Mouse (Mus musculus) MEL (cell line): ENCODE results near the gene Drg2. TPM values are rescaled to one million over a fixed set of nuclear protein-coding genes. Genes with fewer than 3 reads are reported as not detected.
A peak's percentile ranks its signal among the peaks of the same experiment; 100 is the strongest.

ENCODE experiments used
- DNase-seq: peaks from one replicate; pipeline ENCODE4 v3.0.0; 2011; ENCODE audit warnings: low read depth, low spot score
- H3K27ac ChIP-seq: 2 replicates; pipeline ENCODE4 v1.5.1; 2012; ENCODE audit warnings: low read depth, mild to moderate bottlenecking, control low read depth, low read length, moderate library complexity; ENCODE audit not compliant: control insufficient read depth
- H3K27me3 ChIP-seq, 2 experiments: fragments of 150-350 bp in 1 of 2; sonication (generic) in 1 of 2; 2 replicates each; pipeline ENCODE4 v1.6.1; 2012; ENCODE audit warnings: low read length in 2 of 2, mild to moderate bottlenecking in 2 of 2, improper control_type of control experiment in 1 of 2, moderate library complexity in 1 of 2; ENCODE audit not compliant: insufficient read depth in 2 of 2, control insufficient read depth in 1 of 2
- H3K36me3 ChIP-seq, 2 experiments: 2 replicates each; pipeline ENCODE4 v1.6.1; 2012 to 2014; ENCODE audit warnings: low read length in 2 of 2, improper control_type of control experiment in 1 of 2, inconsistent platforms in 1 of 2, mild to moderate bottlenecking in 1 of 2; ENCODE audit not compliant: insufficient read depth in 2 of 2, control insufficient read depth in 1 of 2
- H3K4me1 ChIP-seq, 2 experiments: fragments of 150-350 bp in 1 of 2; sonication (generic) in 1 of 2; 2 replicates each; pipeline ENCODE4 v1.6.1; 2012; ENCODE audit warnings: low read length in 2 of 2, improper control_type of control experiment in 1 of 2, mild to moderate bottlenecking in 1 of 2; ENCODE audit not compliant: insufficient read depth in 2 of 2, control insufficient read depth in 1 of 2
- H3K4me3 ChIP-seq, 2 experiments: fragments of 150-350 bp in 1 of 2; sonication (generic) in 1 of 2; 2 replicates each; pipeline ENCODE4 v1.5.1; 2012; ENCODE audit warnings: low read depth in 2 of 2, low read length in 2 of 2, mild to moderate bottlenecking in 2 of 2, moderate library complexity in 2 of 2, control low read depth in 1 of 2, improper control_type of control experiment in 1 of 2; ENCODE audit not compliant: control insufficient read depth in 1 of 2, insufficient read depth in 1 of 2
- H3K79me2 ChIP-seq: 2 replicates; pipeline ENCODE4 v1.6.1; 2012; ENCODE audit warnings: mild to moderate bottlenecking, low read length, moderate library complexity; ENCODE audit not compliant: control insufficient read depth, poor library complexity, insufficient read depth
- H3K9ac ChIP-seq: 2 replicates; pipeline ENCODE4 v1.6.1; 2012; ENCODE audit warnings: low read depth, mild to moderate bottlenecking, control low read depth, low read length, moderate library complexity; ENCODE audit not compliant: control insufficient read depth, poor library complexity, severe bottlenecking
- H3K9me3 ChIP-seq: fragments of 150-350 bp; sonication (generic); replicated peaks from 2 replicates; pipeline ENCODE4 v1.6.1; 2012; ENCODE audit warnings: mild to moderate bottlenecking, low read length, improper control_type of control experiment, moderate library complexity; ENCODE audit not compliant: insufficient read depth
- CTCF ChIP-seq, 3 experiments: IDR thresholded peaks in 2 of 3; conservative IDR thresholded peaks in 1 of 3; 2 replicates each; pipeline ENCODE4 v1.5.1; 2011 to 2012; ENCODE audit warnings: low read length in 3 of 3, low read depth in 2 of 3, mild to moderate bottlenecking in 2 of 3, improper control_type of control experiment in 1 of 3, inconsistent platforms in 1 of 3, mixed read lengths in 1 of 3, moderate library complexity in 1 of 3; ENCODE audit not compliant: control insufficient read depth in 1 of 3, insufficient read depth in 1 of 3, poor library complexity in 1 of 3, severe bottlenecking in 1 of 3
- EP300 ChIP-seq, 2 experiments: IDR thresholded peaks; 2 replicates each; pipeline ENCODE4 v1.6.1; 2011; ENCODE audit warnings: improper control_type of control experiment in 2 of 2, low read length in 2 of 2, low read depth in 1 of 2, mild to moderate bottlenecking in 1 of 2
- ETS1 ChIP-seq: IDR thresholded peaks from 2 replicates; pipeline ENCODE4 v1.6.1; 2012; ENCODE audit warnings: low read depth, mild to moderate bottlenecking, inconsistent platforms, low read length, improper control_type of control experiment, moderate library complexity
- GABPA ChIP-seq: IDR thresholded peaks from 2 replicates; pipeline ENCODE4 v1.6.1; 2012; ENCODE audit warnings: low read depth, mild to moderate bottlenecking, inconsistent platforms, low read length, improper control_type of control experiment, moderate library complexity
- GATA1 ChIP-seq: IDR thresholded peaks from 2 replicates; pipeline ENCODE4 v1.6.1; 2011; ENCODE audit warnings: low read depth, low read length, improper control_type of control experiment
- HCFC1 ChIP-seq: IDR thresholded peaks from 2 replicates; pipeline ENCODE4 v1.6.1; 2012; ENCODE audit warnings: low read depth, mild to moderate bottlenecking, inconsistent platforms, low read length, improper control_type of control experiment, moderate library complexity
- JUND ChIP-seq: IDR thresholded peaks from 2 replicates; pipeline ENCODE4 v1.6.1; 2011; ENCODE audit warnings: low read depth, mild to moderate bottlenecking, improper control_type of control experiment, low read length
- KAT2A ChIP-seq: conservative IDR thresholded peaks from 2 replicates; pipeline ENCODE4 v1.6.1; 2012; ENCODE audit warnings: low read depth, low read length, improper control_type of control experiment, inconsistent platforms
- MAFK ChIP-seq: IDR thresholded peaks from 2 replicates; pipeline ENCODE4 v1.6.1; 2011; ENCODE audit warnings: low read depth, mild to moderate bottlenecking, low read length, improper control_type of control experiment, borderline replicate concordance
- MAZ ChIP-seq: IDR thresholded peaks from 2 replicates; pipeline ENCODE4 v1.6.1; 2012; ENCODE audit warnings: low read depth, mild to moderate bottlenecking, inconsistent platforms, low read length, improper control_type of control experiment
- MXI1 ChIP-seq: IDR thresholded peaks from 2 replicates; pipeline ENCODE4 v1.6.1; 2011; ENCODE audit warnings: mild to moderate bottlenecking, low read depth, low read length, improper control_type of control experiment
- MYC ChIP-seq: IDR thresholded peaks from 2 replicates; pipeline ENCODE4 v1.6.1; 2011; ENCODE audit warnings: low read depth, mild to moderate bottlenecking, low read length, improper control_type of control experiment, moderate library complexity
- NELFE ChIP-seq: IDR thresholded peaks from 2 replicates; pipeline ENCODE4 v1.6.1; 2011; ENCODE audit warnings: low read depth, low read length, improper control_type of control experiment
- NRF1 ChIP-seq: IDR thresholded peaks from 2 replicates; pipeline ENCODE4 v1.6.1; 2014; ENCODE audit warnings: low read depth, mild to moderate bottlenecking, inconsistent platforms, low read length, improper control_type of control experiment, moderate library complexity; ENCODE audit not compliant: poor library complexity, insufficient read depth, severe bottlenecking
- POLR2A ChIP-seq, 2 experiments: IDR thresholded peaks; 2 replicates each; pipeline ENCODE4 v1.6.1; 2011 to 2012; ENCODE audit warnings: low read length in 2 of 2, mild to moderate bottlenecking in 2 of 2, control low read depth in 1 of 2, improper control_type of control experiment in 1 of 2, low read depth in 1 of 2, moderate library complexity in 1 of 2; ENCODE audit not compliant: control insufficient read depth in 1 of 2, insufficient read depth in 1 of 2, poor library complexity in 1 of 2
- POLR2AphosphoS2 ChIP-seq: IDR thresholded peaks from 2 replicates; pipeline ENCODE4 v1.6.1; 2011; ENCODE audit warnings: low read length, improper control_type of control experiment
- POLR2AphosphoS5 ChIP-seq: IDR thresholded peaks from 2 replicates; pipeline ENCODE4 v1.6.1; 2012; ENCODE audit warnings: low read depth, borderline replicate concordance, mild to moderate bottlenecking, inconsistent platforms, low read length, moderate library complexity, mixed read lengths
- RAD21 ChIP-seq: IDR thresholded peaks from 2 replicates; pipeline ENCODE4 v1.6.1; 2011; ENCODE audit warnings: mild to moderate bottlenecking, low read depth, low read length, improper control_type of control experiment
- RCOR1 ChIP-seq: IDR thresholded peaks from 2 replicates; pipeline ENCODE4 v1.6.1; 2012; ENCODE audit warnings: low read depth, mild to moderate bottlenecking, inconsistent platforms, low read length, improper control_type of control experiment
- SIN3A ChIP-seq: IDR thresholded peaks from 2 replicates; pipeline ENCODE4 v1.6.1; 2012; ENCODE audit warnings: low read length, improper control_type of control experiment, inconsistent platforms
- SMC3 ChIP-seq: IDR thresholded peaks from 2 replicates; pipeline ENCODE4 v1.6.1; 2011; ENCODE audit warnings: low read depth, low read length, improper control_type of control experiment
- TAL1 ChIP-seq: IDR thresholded peaks from 2 replicates; pipeline ENCODE4 v1.6.1; 2012; ENCODE audit warnings: mild to moderate bottlenecking, inconsistent platforms, low read length, moderate library complexity, mixed read lengths
- TBP ChIP-seq: IDR thresholded peaks from 2 replicates; pipeline ENCODE4 v1.8.0; 2011; ENCODE audit warnings: low read depth, low read length, improper control_type of control experiment
- TCF12 ChIP-seq: IDR thresholded peaks from 2 replicates; pipeline ENCODE4 v1.6.1; 2014; ENCODE audit warnings: low read depth, mild to moderate bottlenecking, inconsistent platforms, low read length, improper control_type of control experiment, moderate library complexity
- UBTF ChIP-seq: IDR thresholded peaks from 2 replicates; pipeline ENCODE4 v1.6.1; 2012; ENCODE audit warnings: low read depth, mild to moderate bottlenecking, inconsistent platforms, low read length, improper control_type of control experiment, moderate library complexity, borderline replicate concordance; ENCODE audit not compliant: insufficient read depth
- USF1 ChIP-seq: IDR thresholded peaks from 2 replicates; pipeline ENCODE4 v1.6.1; 2014; ENCODE audit warnings: low read depth, mild to moderate bottlenecking, inconsistent platforms, low read length, improper control_type of control experiment, moderate library complexity
- ZC3H11A ChIP-seq: IDR thresholded peaks from 2 replicates; pipeline ENCODE4 v1.6.1; 2012; ENCODE audit warnings: low read depth, mild to moderate bottlenecking, inconsistent platforms, low read length, improper control_type of control experiment
- ZKSCAN1 ChIP-seq: IDR thresholded peaks from 2 replicates; pipeline ENCODE4 v1.6.1; 2012; ENCODE audit warnings: low read depth, mild to moderate bottlenecking, inconsistent platforms, low read length, improper control_type of control experiment, moderate library complexity
- ZMIZ1 ChIP-seq: IDR thresholded peaks from 2 replicates; pipeline ENCODE4 v1.6.1; 2012; ENCODE audit warnings: low read depth, mild to moderate bottlenecking, inconsistent platforms, low read length, improper control_type of control experiment, moderate library complexity
- ZNF384 ChIP-seq: IDR thresholded peaks from 2 replicates; pipeline ENCODE4 v1.6.1; 2012; ENCODE audit warnings: low read depth, mild to moderate bottlenecking, inconsistent platforms, low read length, improper control_type of control experiment
- polyA plus RNA-seq, 2 experiments: library from polyadenylated mRNA; stranded (reverse) in 1 of 2; unstranded in 1 of 2; fragments of >175 nt in 1 of 2; fragments of >200 nt in 1 of 2; gene quantifications; 2 replicates each; pipeline versions ENCODE4 v1.2.1 to v1.2.4; 2012; ENCODE audit warnings: low replicate concordance in 2 of 2, low read depth in 1 of 2; ENCODE audit not compliant: insufficient read length in 2 of 2, insufficient read depth in 1 of 2, missing spikeins in 1 of 2
- total RNA-seq: library from RNA; depleted of rRNA; stranded (reverse); fragments of 300-350 nt; gene quantifications from 2 replicates; pipeline ENCODE4 v1.2.3, GENCODE M21; 2012

Gene Drg2
- total and polyA plus RNA-seq, 3 experiments: 121 to 214 (median 133) TPM

DNA sequence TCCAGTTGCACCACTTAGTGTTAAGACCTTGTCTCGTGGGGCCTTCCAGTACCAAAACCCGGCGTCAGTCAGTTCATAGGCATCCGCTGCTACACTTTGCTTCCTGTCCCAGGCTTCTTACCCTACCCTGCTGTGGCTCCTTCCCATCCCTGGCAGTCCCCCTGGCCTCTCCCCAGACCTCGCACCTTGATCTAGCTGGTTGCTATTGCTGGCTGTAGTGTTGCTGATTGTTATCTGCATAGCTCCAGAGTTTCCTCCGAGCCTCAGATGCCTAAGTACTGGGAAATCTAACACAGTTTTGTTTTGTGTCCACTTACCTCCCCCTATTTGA, 36.0 kb upstream of the Drg2 start:
- H3K27me3 ChIP-seq: no peaks in the 10 kb centered on the region
- H3K79me2 ChIP-seq: peaks cover 37% of the 10 kb centered on the region
- H3K9ac ChIP-seq: peak overlapping the region; percentile 90
- H3K9me3 ChIP-seq: no peaks in the 10 kb centered on the region
- H3K4me3 ChIP-seq: peak overlapping the region; percentile 91 to 96
- TF ChIP-seq MXI1: peak; percentile 45; the same call in 1 of the 2 replicates
- no peak for TF ChIP-seq MAFK
- 0 out of 2 replicates have a peak, but pooled peaks have one; percentile 29 for TF ChIP-seq ETS1
- peak; percentile 14; a peak in 1 of 4 replicates for TF ChIP-seq EP300 (IDR thresholded peaks at IDR 0.05; ENCODE audit: low read depth in 1 of 2, low read length in 2 of 2)
- no peak; the same call in 1 of the 2 replicates for TF ChIP-seq UBTF
- TF ChIP-seq ZKSCAN1: no peak
- 0 out of 2 replicates have a peak, but pooled peaks have one; percentile 4 for TF ChIP-seq SMC3
- TF ChIP-seq JUND: no peak
- no peak for TF ChIP-seq USF1
- TF ChIP-seq HCFC1: peak; percentile 0; the same call in 1 of the 2 replicates
- peak; percentile 67 for TF ChIP-seq GATA1
- no peak for TF ChIP-seq TCF12
- DNase-seq: peak; percentile 68
- H3K36me3 ChIP-seq: peaks cover 0 to 24% of the 10 kb centered on the region in 2 experiments; a peak in 2 of 4 replicates
- H3K4me1 ChIP-seq: peaks cover 7 to 29% of the 10 kb centered on the region in 2 experiments; a peak in 3 of 4 replicates
- no peak overlapping the region; the same call in 1 of the 2 replicates for H3K27ac ChIP-seq

DNA sequence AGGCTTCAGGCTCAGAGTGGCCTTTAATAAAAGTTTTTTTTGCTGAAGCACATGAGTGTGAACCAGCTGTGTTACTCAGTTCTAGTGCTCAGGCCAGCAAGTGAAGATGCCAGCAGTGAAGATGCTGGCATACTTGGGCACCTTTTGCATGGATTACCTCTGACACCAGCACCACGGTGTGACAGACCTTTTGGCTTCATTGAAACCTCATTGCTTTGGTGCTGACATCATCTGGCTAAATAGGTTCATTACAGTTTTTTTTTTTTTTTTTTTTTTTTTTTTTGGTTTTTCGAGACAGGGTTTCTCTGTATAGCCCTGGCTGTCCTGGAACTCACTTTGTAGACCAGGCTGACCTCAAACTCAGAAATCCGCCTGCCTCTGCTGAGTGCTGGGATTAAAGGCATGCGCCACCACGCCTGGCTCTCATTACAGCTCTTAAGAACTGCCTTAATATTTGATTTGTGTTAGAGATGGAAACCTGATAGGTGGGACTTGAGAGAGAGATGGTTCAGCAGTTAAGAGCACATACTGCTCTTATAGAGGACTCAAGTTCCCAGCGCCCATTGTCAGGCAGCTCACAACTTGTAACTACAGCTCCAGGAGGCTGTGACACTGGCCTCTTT, 32.2 kb upstream of the Drg2 start:
- no peak overlapping the region for H3K9ac ChIP-seq
- peaks cover 4 to 15% of the 10 kb centered on the region in 2 experiments; a peak in 3 of 4 replicates for H3K4me1 ChIP-seq
- no peak overlapping the region for H3K4me3 ChIP-seq
- DNase-seq: peak; percentile 65
- H3K27ac ChIP-seq: no peak overlapping the region
- H3K36me3 ChIP-seq: peaks cover 3 to 11% of the 10 kb centered on the region in 2 experiments
- H3K27me3 ChIP-seq: no peaks in the 10 kb centered on the region
- H3K79me2 ChIP-seq: peaks cover 18% of the 10 kb centered on the region
- H3K9me3 ChIP-seq: no peaks in the 10 kb centered on the region
- TF ChIP-seq NRF1 (no peak), TCF12 (no peak), CTCF (IDR thresholded peaks at IDR 0.05 in 2 of 3, conservative IDR thresholded peaks at IDR 0.05 in 1 of 3; ENCODE audit: control insufficient read depth in 1 of 3, insufficient read depth in 1 of 3, low read depth in 2 of 3, low read length in 3 of 3, poor library complexity in 1 of 3, severe bottlenecking in 1 of 3) (peak; percentile 14 to 41 (median 15); a peak in 3 of 6 replicates), UBTF (no peak), RCOR1 (no peak), MXI1 (no peak), ETS1 (no peak), HCFC1 (no peak), TBP (no peak), POLR2AphosphoS2 (no peak), ZMIZ1 (no peak), ZC3H11A (no peak), KAT2A (no peak), MYC (no peak), MAZ (no peak), ZNF384 (peak; percentile 96), POLR2A (IDR thresholded peaks at IDR 0.05; ENCODE audit: control insufficient read depth in 1 of 2, insufficient read depth in 1 of 2, low read depth in 1 of 2, low read length in 2 of 2, poor library complexity in 1 of 2) (no peak), EP300 (IDR thresholded peaks at IDR 0.05; ENCODE audit: low read depth in 1 of 2, low read length in 2 of 2) (no peak), USF1 (no peak), GABPA (no peak), RAD21 (peak; percentile 6), POLR2AphosphoS5 (no peak), SIN3A (0 out of 2 replicates have a peak, but pooled peaks have one; percentile 25), SMC3 (peak; percentile 16; the same call in 1 of the 2 replicates), TAL1 (no peak), NELFE (no peak)
